ENCODE assay signal across 8 mouse cellular contexts in the genomic region with DNA sequence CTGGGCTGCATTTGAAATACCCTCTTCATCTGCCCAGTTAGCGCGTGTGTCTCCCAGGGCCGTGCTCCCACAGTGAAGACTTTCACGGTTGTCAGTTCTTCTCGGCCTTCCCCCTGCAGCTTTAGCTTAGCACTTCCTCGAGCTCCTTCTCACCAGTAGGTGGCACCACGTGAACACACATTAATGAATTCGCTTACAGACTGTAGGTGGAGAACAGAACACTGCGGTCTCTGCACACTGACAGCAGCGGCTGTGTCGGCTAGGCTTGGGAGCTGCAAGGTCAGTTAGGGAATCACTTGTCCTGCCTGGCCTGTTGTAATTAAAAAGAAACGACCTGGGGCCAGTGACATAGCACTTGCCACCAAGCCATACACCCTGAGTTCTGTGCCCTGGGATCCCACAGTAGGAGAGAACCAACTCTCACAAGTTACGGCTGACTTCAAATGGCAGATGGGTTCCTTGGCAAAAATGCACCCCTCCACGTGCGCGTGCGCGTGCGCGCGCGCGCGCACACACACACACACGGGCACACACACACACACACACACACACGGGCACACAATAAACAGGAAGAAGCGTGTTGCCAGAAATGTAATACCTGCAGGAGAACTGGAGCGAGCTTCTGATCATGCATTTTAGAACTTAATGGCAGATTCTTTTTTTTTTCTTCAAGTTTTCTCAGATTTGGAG. TPM values are rescaled to one million over a fixed set of nuclear protein-coding genes. Genes with fewer than 3 reads are reported as not detected.
DNase-seq lines count a peak whose midpoint lies in the region; ATAC-seq lines count a peak whose summit lies in the region.

No protein-coding gene starts in this region.

- H3K4me1 ChIP-seq in intestine, embryonic 14.5 days (replicated peaks; ENCODE audit: control insufficient read depth, insufficient read depth, low read length) = peaks cover 13% of the 10 kb centered on the region

- H3K4me3 ChIP-seq in intestine, embryonic 14.5 days (ENCODE audit: low read depth, low read length) = peak overlapping the region; percentile 34

- peak; percentile 74 for ATAC-seq in intestine, embryonic 14.5 days (replicated peaks; ENCODE audit: low FRiP score, low TSS enrichment, low read depth)
- ATAC-seq in megakaryocyte progenitor cell, adult 5-6 weeks (replicated peaks; ENCODE audit: poor library complexity) = peak; percentile 87

- peak overlapping the region; percentile 84 for H3K4me2 ChIP-seq in intestine, embryonic 14.5 days (ENCODE audit: low read length)

- intact Hi-C loops in gastrocnemius, postnatal 14 days (cut with DNase I; ENCODE audit: low total_unique reads) = no loop called here
- intact Hi-C loops in left cerebral cortex, postnatal 10 days (cut with DNase I) = no loop called here

- DNase-seq in adrenal gland, adult (ENCODE audit: inconsistent age in 2 of 2, low spot score in 1 of 2) = peak; percentile 86 to 95
- DNase-seq in embryo, embryonic 10.5 days (ENCODE audit: low spot score) = peak; percentile 96
- DNase-seq in gastrocnemius, postnatal 14 days = peak; percentile 85
- DNase-seq in intestine, embryonic 14.5 days (ENCODE audit: low spot score) = no peak
- DNase-seq in left cerebral cortex, postnatal 10 days (ENCODE audit: extremely low spot score in 1 of 2, low spot score in 2 of 2) = peak; percentile 90
- DNase-seq in right cerebral cortex, postnatal 10 days (ENCODE audit: low spot score in 2 of 2) = peak; percentile 92 to 93
- DNase-seq in urinary bladder, postnatal 14 days (ENCODE audit: low spot score) = peak; percentile 93

- WGBS in intestine, embryonic 14.5 days = 7% methylated on average over 28 of the region's 28 CpGs

- peak overlapping the region; percentile 47 for H3K9ac ChIP-seq in intestine, embryonic 14.5 days (ENCODE audit: low read length)

- H3K27ac ChIP-seq in intestine, embryonic 14.5 days (ENCODE audit: low read depth) = peak overlapping the region; percentile 62

- no peaks in the 10 kb centered on the region for H3K27me3 ChIP-seq in intestine, embryonic 14.5 days (replicated peaks; ENCODE audit: control insufficient read depth, insufficient read depth, low read length)

- H3K36me3 ChIP-seq in intestine, embryonic 14.5 days (ENCODE audit: control insufficient read depth, insufficient read depth, low read length) = no peaks in the 10 kb centered on the region

- H3K9me3 ChIP-seq in intestine, embryonic 14.5 days (ENCODE audit: control insufficient read depth, low read length) = no peaks in the 10 kb centered on the region

RNA-seq across cellular contexts. Expression of gene Rpl14, which starts 11.5 kb away (rescaled TPM):
- total RNA-seq in gastrocnemius, postnatal 14 days (2021) = 100 to 1,000 TPM; 386 to 432 TPM
- 1,190 and 1,204 TPM in 2 replicates for polyA plus RNA-seq in intestine, embryonic 14.5 days (2014; fragmentation: Nextera tagmentation; extraction: Ambion mirVana)
- total RNA-seq in left cerebral cortex, postnatal 10 days (2021) = 100 to 1,000 TPM; 273 to 293 TPM
- total RNA-seq in megakaryocyte progenitor cell, adult 5-6 weeks (2015) = 2,102 and 2,150 TPM in 2 replicates
- 2,250 and 2,701 TPM in 2 replicates for total RNA-seq in megakaryocyte progenitor cell, adult 5-6 weeks (2017)

RNA-seq across cellular contexts. Expression of gene Entpd3, which starts 43.1 kb away (rescaled TPM):
- total RNA-seq in gastrocnemius, postnatal 14 days (2021) = not detected
- polyA plus RNA-seq in intestine, embryonic 14.5 days (2014; fragmentation: Nextera tagmentation; extraction: Ambion mirVana) = 3.3 and 4.0 TPM in 2 replicates
- 1 to 10 TPM; 4.0 to 5.6 TPM for total RNA-seq in left cerebral cortex, postnatal 10 days (2021)
- not detected in 2 replicates for total RNA-seq in megakaryocyte progenitor cell, adult 5-6 weeks (2015)
- total RNA-seq in megakaryocyte progenitor cell, adult 5-6 weeks (2017) = not detected in 2 replicates

Comparison
In these comparisons a context has a peak if more than half of its experiments do, and no peak if none do; other contexts are left out.
1. RNA of gene Rpl14, which starts 11.5 kb away (total RNA-seq): 2,102 to 2,701 TPM in megakaryocyte progenitor cell, adult 5-6 weeks; 386 to 432 TPM in gastrocnemius, postnatal 14 days and 273 to 293 TPM in left cerebral cortex, postnatal 10 days; every median in the first group is over 4 times any median in the second.
2. RNA of gene Entpd3, which starts 43.1 kb away (total RNA-seq): 4.0 to 5.6 TPM in left cerebral cortex, postnatal 10 days; not detected in gastrocnemius, postnatal 14 days and not detected in megakaryocyte progenitor cell, adult 5-6 weeks; every median in the first group is over 4 times any median in the second.